Mouse (Mus musculus) spleen, adult 2 months (tissue): ENCODE results near the gene Pepd.

ENCODE experiments used
- CTCF ChIP-seq: fragments of 200-500 bp; IDR thresholded peaks from 2 replicates; pipeline ENCODE4 v1.5.1; 2011; ENCODE audit warnings: mild to moderate bottlenecking, inconsistent platforms; ENCODE audit not compliant: insufficient read depth, insufficient read length, insufficient replicate concordance; ENCODE audit errors: extremely low read depth
- POLR2A ChIP-seq: fragments of 200-500 bp; IDR thresholded peaks from 2 replicates; pipeline ENCODE4 v1.6.1; 2011; ENCODE audit warnings: low read depth, low read length, inconsistent platforms

- no peak for TF ChIP-seq CTCF
- no peak for TF ChIP-seq POLR2A
These were observed 42.5 kb upstream of the Pepd start for GRCm38 (mm10) chr7:34869693-34870092.
